Mouse (Mus musculus) embryonic fibroblast, embryonic 13.5 days (primary cell): ENCODE measurements at regions not wholly inside any gene's neighbourhood (a gene's known extent, or its start where the extent isn't known, plus 50 kb on each side); places are given as distances from the start of the nearest gene placed in this dataset.
A peak's percentile ranks its signal among the peaks of the same experiment; 100 is the strongest.

ENCODE experiments used
- H3K27ac ChIP-seq: 2 replicates; pipeline ENCODE4 v1.5.1; 2012; ENCODE audit warnings: low read length, control low read depth, inconsistent platforms; ENCODE audit not compliant: insufficient read depth
- H3K4me1 ChIP-seq: 2 replicates; pipeline ENCODE4 v1.6.1; 2011; ENCODE audit warnings: low read length; ENCODE audit not compliant: control insufficient read depth, insufficient read depth
- H3K4me3 ChIP-seq: 2 replicates; pipeline ENCODE4 v1.5.1; 2011; ENCODE audit warnings: mild to moderate bottlenecking, control low read depth, low read length; ENCODE audit not compliant: insufficient read depth
- CTCF ChIP-seq: IDR thresholded peaks from 2 replicates; pipeline ENCODE4 v1.5.1; 2011; ENCODE audit warnings: mild to moderate bottlenecking, control low read depth, low read length, moderate library complexity, borderline replicate concordance; ENCODE audit not compliant: insufficient read depth
- POLR2A ChIP-seq: IDR thresholded peaks from 2 replicates; pipeline ENCODE4 v1.6.1; 2011; ENCODE audit warnings: low read depth, mild to moderate bottlenecking, control low read depth, low read length, moderate library complexity

GRCm38 (mm10) chr17:47146640-47147039 is 136.3 kb upstream of the Ubr2 start:
- H3K4me3 ChIP-seq: no peak overlapping the region
- H3K27ac ChIP-seq: no peak overlapping the region
- peaks cover 10% of the 10 kb centered on the region; the same call in 1 of the 2 replicates for H3K4me1 ChIP-seq
- TF ChIP-seq POLR2A (no peak), CTCF (0 out of 2 replicates have a peak, but pooled peaks have one; percentile 11)

GRCm38 (mm10) chr17:47145590-47145989 is 135.2 kb upstream of the Ubr2 start:
- no peak overlapping the region for H3K27ac ChIP-seq
- peaks cover 7% of the 10 kb centered on the region; the same call in 1 of the 2 replicates for H3K4me1 ChIP-seq
- no peak for TF ChIP-seq CTCF
- TF ChIP-seq POLR2A: no peak
- H3K4me3 ChIP-seq: no peak overlapping the region

- TF ChIP-seq CTCF (no peak), POLR2A (no peak)
- Histone ChIP-seq H3K27ac (no peak overlapping the region), H3K4me1 (peaks cover 7% of the 10 kb centered on the region; the same call in 1 of the 2 replicates), H3K4me3 (no peak overlapping the region)
Observed at GRCm38 (mm10) chr17:47144996-47145395, 134.6 kb upstream of the Ubr2 start.

GRCm38 (mm10) chr17:47144460-47144859 is 134.1 kb upstream of the Ubr2 start:
- Histone ChIP-seq H3K4me3 (no peak overlapping the region), H3K27ac (no peak overlapping the region), H3K4me1 (peaks cover 7% of the 10 kb centered on the region; the same call in 1 of the 2 replicates)
- TF ChIP-seq CTCF (no peak), POLR2A (no peak)

GRCm38 (mm10) chr17:47143898-47144297 is 133.5 kb upstream of the Ubr2 start:
- no peak for TF ChIP-seq CTCF
- no peak for TF ChIP-seq POLR2A
- Histone ChIP-seq H3K4me1 (peaks cover 7% of the 10 kb centered on the region; the same call in 1 of the 2 replicates), H3K4me3 (no peak overlapping the region), H3K27ac (no peak overlapping the region)

- no peak for TF ChIP-seq CTCF
- TF ChIP-seq POLR2A: no peak
- Histone ChIP-seq H3K4me3 (peak overlapping the region; percentile 85), H3K4me1 (peaks cover 7% of the 10 kb centered on the region; the same call in 1 of the 2 replicates), H3K27ac (0 out of 2 replicates have a peak overlapping the region, but pooled peaks have one; percentile 46)
Observed at GRCm38 (mm10) chr17:47142885-47143284, 132.5 kb upstream of the Ubr2 start.

GRCm38 (mm10) chr17:47142276-47142675 is 131.9 kb upstream of the Ubr2 start:
- TF ChIP-seq POLR2A (no peak), CTCF (no peak)
- Histone ChIP-seq H3K4me1 (peaks cover 7% of the 10 kb centered on the region; the same call in 1 of the 2 replicates), H3K4me3 (peak overlapping the region; percentile 85), H3K27ac (peak overlapping the region; percentile 46)

- Histone ChIP-seq H3K27ac (peak overlapping the region; percentile 46), H3K4me3 (peak overlapping the region; percentile 85), H3K4me1 (peaks cover 7% of the 10 kb centered on the region; the same call in 1 of the 2 replicates)
- TF ChIP-seq CTCF (no peak), POLR2A (no peak)
Observed at GRCm38 (mm10) chr17:47141843-47142215, 131.5 kb upstream of the Ubr2 start.

GRCm38 (mm10) chr17:47140969-47141842 is 130.8 kb upstream of the Ubr2 start:
- H3K4me1 ChIP-seq: peaks cover 7% of the 10 kb centered on the region; the same call in 1 of the 2 replicates
- peak; percentile 50 for TF ChIP-seq POLR2A
- no peak for TF ChIP-seq CTCF
- peak overlapping the region; percentile 85 for H3K4me3 ChIP-seq
- peak overlapping the region; percentile 46 for H3K27ac ChIP-seq

GRCm38 (mm10) chr17:47140241-47140968 is 130.0 kb upstream of the Ubr2 start:
- H3K4me1 ChIP-seq: peaks cover 7% of the 10 kb centered on the region; the same call in 1 of the 2 replicates
- H3K27ac ChIP-seq: peak overlapping the region; percentile 93
- H3K4me3 ChIP-seq: peak overlapping the region; percentile 85
- no peak for TF ChIP-seq CTCF
- TF ChIP-seq POLR2A: peak; percentile 39
